24 mouse cellular contexts compared by ENCODE assay signal in genomic region chr12:11570160-11570559, GRCm38 (mm10).
"Had no signal": no experiment of that assay in that cellular context is flagged by ENCODE, and none has a peak within 500 bp of the region (broad histone marks: within the 10 kb centered on the region; RNA-seq: fewer than 3 reads in every experiment).

No protein-coding gene starts in this region.

- H3K4me2 ChIP-seq: heart, embryonic 12.5 days; hindbrain, embryonic 12.5 days; hindbrain, embryonic 15.5 days; intestine, embryonic 15.5 days; limb, embryonic 13.5 days; limb, embryonic 15.5 days had no signal

- H3K9ac ChIP-seq: heart, embryonic 12.5 days; hindbrain, embryonic 12.5 days; hindbrain, embryonic 15.5 days; intestine, embryonic 15.5 days; limb, embryonic 13.5 days; limb, embryonic 15.5 days had no signal

- H3K4me3 ChIP-seq: gastrocnemius, adult 2 months; heart, embryonic 10.5 days; heart, embryonic 12.5 days; hindbrain, embryonic 10.5 days; hindbrain, embryonic 12.5 days; hindbrain, embryonic 15.5 days; intestine, embryonic 15.5 days; layer of hippocampus, adult 2 months; limb, embryonic 13.5 days; limb, embryonic 15.5 days had no signal

- DNase-seq: gastrocnemius, adult 2 months; gastrocnemius, postnatal 10 days; gastrocnemius, postnatal 25 days; heart, adult 18-20 months; heart, postnatal 10 days; heart, postnatal 4 days; kidney, adult 18-20 months; kidney, adult 8-10 months; kidney, postnatal 10 days; kidney, postnatal 25 days; kidney, postnatal 4 days; layer of hippocampus, postnatal 36 days; left cerebral cortex, postnatal 4 days had no signal

- H3K27ac ChIP-seq: gastrocnemius, adult 2 months; heart, embryonic 10.5 days; hindbrain, embryonic 10.5 days; hindbrain, embryonic 12.5 days; hindbrain, embryonic 15.5 days; intestine, embryonic 15.5 days; layer of hippocampus, adult 2 months; limb, embryonic 13.5 days; limb, embryonic 15.5 days had no signal

- H3K4me1 ChIP-seq: heart, embryonic 10.5 days; heart, embryonic 12.5 days; hindbrain, embryonic 10.5 days; hindbrain, embryonic 12.5 days; hindbrain, embryonic 15.5 days; intestine, embryonic 15.5 days; limb, embryonic 13.5 days; limb, embryonic 15.5 days had no signal

- H3K36me3 ChIP-seq: heart, embryonic 10.5 days; heart, embryonic 12.5 days; hindbrain, embryonic 10.5 days; hindbrain, embryonic 12.5 days; hindbrain, embryonic 15.5 days; intestine, embryonic 15.5 days; limb, embryonic 13.5 days; limb, embryonic 15.5 days had no signal

- H3K27me3 ChIP-seq: heart, embryonic 12.5 days; hindbrain, embryonic 12.5 days; hindbrain, embryonic 15.5 days; intestine, embryonic 15.5 days; limb, embryonic 13.5 days; limb, embryonic 15.5 days had no signal

- ATAC-seq: inflammation-experienced regulatory T-cells, adult 6 months; intestine, embryonic 15.5 days; intestine, postnatal 0 days had no signal

- H3K9me3 ChIP-seq: heart, embryonic 10.5 days; heart, embryonic 12.5 days; hindbrain, embryonic 10.5 days; hindbrain, embryonic 12.5 days; hindbrain, embryonic 15.5 days; intestine, embryonic 15.5 days; limb, embryonic 13.5 days; limb, embryonic 15.5 days had no signal
